26 mouse cellular contexts compared by ENCODE assay signal in the genomic region with DNA sequence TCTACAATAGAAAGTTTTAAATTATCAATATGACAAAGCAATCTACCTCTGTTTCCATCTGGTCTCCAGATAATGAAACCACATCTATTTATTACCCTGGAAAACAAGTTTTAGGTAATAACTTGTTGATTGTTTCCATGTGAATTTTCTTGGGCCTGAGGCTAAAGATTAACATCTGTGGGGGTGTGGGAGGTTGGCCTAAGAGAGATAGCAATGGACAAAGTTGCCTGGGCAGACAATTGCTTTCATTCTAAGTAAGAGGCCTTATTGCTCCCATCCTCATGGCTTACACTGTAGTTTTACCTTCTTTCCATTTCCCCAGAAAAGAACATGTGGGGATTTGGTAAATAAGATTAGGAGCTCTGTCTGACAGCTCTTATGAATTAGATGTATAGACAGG.
"Had no signal": no experiment of that assay in that cellular context is flagged by ENCODE, and none has a peak within 500 bp of the region (broad histone marks: within the 10 kb centered on the region; RNA-seq: fewer than 3 reads in every experiment).

No protein-coding gene starts in this region.

- H3K27ac ChIP-seq: gastrocnemius, adult 2 months; heart, embryonic 10.5 days; hindbrain, embryonic 13.5 days; hindbrain, embryonic 15.5 days; hindbrain, postnatal 0 days; kidney, embryonic 15.5 days; kidney, postnatal 0 days; limb, embryonic 12.5 days; limb, embryonic 15.5 days; liver, embryonic 12.5 days; liver, embryonic 14.5 days had no signal

- H3K9ac ChIP-seq: heart, embryonic 12.5 days; hindbrain, embryonic 13.5 days; hindbrain, embryonic 15.5 days; kidney, embryonic 15.5 days; limb, embryonic 12.5 days; limb, embryonic 15.5 days; liver, embryonic 12.5 days; liver, embryonic 14.5 days had no signal

- ATAC-seq: hindbrain, postnatal 0 days; intestine, embryonic 16.5 days; liver, embryonic 12.5 days had no signal

- H3K4me2 ChIP-seq: heart, embryonic 12.5 days; hindbrain, embryonic 13.5 days; hindbrain, embryonic 15.5 days; kidney, embryonic 15.5 days; limb, embryonic 12.5 days; limb, embryonic 15.5 days; liver, embryonic 12.5 days had no signal

- H3K9me3 ChIP-seq: heart, embryonic 10.5 days; heart, embryonic 12.5 days; hindbrain, embryonic 13.5 days; hindbrain, embryonic 15.5 days; kidney, embryonic 15.5 days; limb, embryonic 12.5 days; limb, embryonic 15.5 days; liver, embryonic 12.5 days had no signal

- DNase-seq: gastrocnemius, adult 2 months; gastrocnemius, postnatal 10 days; gastrocnemius, postnatal 25 days; heart, adult 18-20 months; heart, postnatal 10 days; heart, postnatal 36 days; kidney, adult 11 months; kidney, adult 2 months; kidney, adult 9 months; kidney, postnatal 14 days; kidney, postnatal 36 days; layer of hippocampus, adult 9-11 months; layer of hippocampus, postnatal 36 days; left cerebral cortex, postnatal 4 days had no signal

- H3K4me3 ChIP-seq: gastrocnemius, adult 2 months; heart, embryonic 10.5 days; heart, embryonic 12.5 days; hindbrain, embryonic 13.5 days; hindbrain, embryonic 15.5 days; kidney, embryonic 15.5 days; limb, embryonic 12.5 days; limb, embryonic 15.5 days; liver, embryonic 12.5 days had no signal

- H3K27me3 ChIP-seq: heart, embryonic 12.5 days; hindbrain, embryonic 13.5 days; hindbrain, embryonic 15.5 days; kidney, embryonic 15.5 days; limb, embryonic 12.5 days; limb, embryonic 15.5 days; liver, embryonic 12.5 days had no signal

- H3K4me1 ChIP-seq: heart, embryonic 10.5 days; heart, embryonic 12.5 days; hindbrain, embryonic 13.5 days; hindbrain, embryonic 15.5 days; kidney, embryonic 15.5 days; limb, embryonic 12.5 days; limb, embryonic 15.5 days; liver, embryonic 12.5 days had no signal

- H3K36me3 ChIP-seq: heart, embryonic 10.5 days; heart, embryonic 12.5 days; hindbrain, embryonic 13.5 days; hindbrain, embryonic 15.5 days; kidney, embryonic 15.5 days; limb, embryonic 12.5 days; limb, embryonic 15.5 days; liver, embryonic 12.5 days had no signal
